Mouse (Mus musculus) liver, embryonic 14.5 days (tissue): ENCODE results near the gene Dlg1. TPM values are rescaled to one million over a fixed set of nuclear protein-coding genes. Genes with fewer than 3 reads are reported as not detected.

Experiments
- ATAC-seq: fragments of 200-750 bp; cut with Nextera tagmentation; 2 replicates; pipeline ENCODE4 v1.8.0; 2017; ENCODE audit warnings: moderate number of reproducible peaks, mild to moderate bottlenecking, moderate library complexity; ENCODE audit not compliant: insufficient read depth
- DNase-seq, 3 experiments: peaks; one replicate each; pipeline ENCODE4 v3.0.0-alpha.2; 2012 to 2013; ENCODE audit warnings: low read depth in 3 of 3, low spot score in 3 of 3
- H3K27ac ChIP-seq: fragments of 300-500 bp; sonication (generic); 2 replicates; pipeline ENCODE4 v1.5.1; 2014; ENCODE audit warnings: moderate library complexity, mild to moderate bottlenecking, control low read depth, inconsistent platforms
- H3K27me3 ChIP-seq: fragments of 300-500 bp; sonication (generic); 2 replicates; pipeline ENCODE4 v1.6.1; 2014; ENCODE audit warnings: mild to moderate bottlenecking, low read length, moderate library complexity; ENCODE audit not compliant: control insufficient read depth, insufficient read depth
- H3K36me3 ChIP-seq: fragments of 300-500 bp; sonication (generic); replicated peaks from 2 replicates; pipeline ENCODE4 v1.6.1; 2014; ENCODE audit warnings: low read depth; ENCODE audit not compliant: control insufficient read depth, insufficient read depth
- H3K4me1 ChIP-seq, 2 experiments: fragments of 200-500 bp in 1 of 2; fragments of 300-500 bp in 1 of 2; sonication (generic) in 1 of 2; replicated peaks; 2 replicates each; pipeline ENCODE4 v1.6.1; 2012 to 2014; ENCODE audit warnings: antibody characterized with exemption in 1 of 2, inconsistent platforms in 1 of 2, low read length in 1 of 2; ENCODE audit not compliant: control insufficient read depth in 2 of 2, insufficient read depth in 2 of 2
- H3K4me2 ChIP-seq: fragments of 300-500 bp; sonication (generic); 2 replicates; pipeline ENCODE4 v1.6.1; 2014; ENCODE audit warnings: low read depth, mild to moderate bottlenecking, control low read depth, moderate library complexity
- H3K4me3 ChIP-seq, 2 experiments: fragments of 200-500 bp in 1 of 2; fragments of 300-500 bp in 1 of 2; sonication (generic) in 1 of 2; 2 replicates each; pipeline ENCODE4 v1.5.1; 2012 to 2014; ENCODE audit warnings: low read depth in 2 of 2, low read length in 2 of 2, mild to moderate bottlenecking in 2 of 2, control low read depth in 1 of 2, inconsistent platforms in 1 of 2, moderate library complexity in 1 of 2; ENCODE audit not compliant: insufficient read depth in 1 of 2
- H3K9ac ChIP-seq: fragments of 300-500 bp; sonication (generic); replicated peaks from 2 replicates; pipeline ENCODE4 v1.6.1; 2014; ENCODE audit warnings: mild to moderate bottlenecking, control low read depth, moderate library complexity
- H3K9me3 ChIP-seq: fragments of 300-500 bp; sonication (generic); 2 replicates; pipeline ENCODE4 v1.6.1; 2016; ENCODE audit warnings: low read length, mixed read lengths; ENCODE audit not compliant: control insufficient read depth
- CTCF ChIP-seq: IDR thresholded peaks from 2 replicates; pipeline ENCODE4 v1.5.1; 2016; ENCODE audit warnings: antibody characterized with exemption, low read depth, control low read depth
- EP300 ChIP-seq: IDR thresholded peaks from 2 replicates; pipeline ENCODE4 v1.6.1; 2016; ENCODE audit warnings: antibody characterized with exemption, low read depth
- WGBS: fragments of 180-500 bp; shearing (Covaris S2); extraction: QIAGEN DNeasy Blood & Tissue Kit; methylation state at CpG from one replicate; pipeline ENCODE4 v1.1.7; 2014; ENCODE audit not compliant: insufficient replicate concordance; 5-methylcytosine and 5-hydroxymethylcytosine counted together
- polyA plus RNA-seq, 2 experiments: library from polyadenylated mRNA; depleted of rRNA in 1 of 2; stranded (reverse) in 1 of 2; unstranded in 1 of 2; fragments of >200 nt; fragmentation: Nextera tagmentation in 1 of 2; extraction: Ambion mirVana in 1 of 2; gene quantifications; 2 replicates each; pipeline versions ENCODE4 v1.2.1 to v1.2.3; 2012 to 2014

Dlg1 gene
- polyA plus RNA-seq, 2 experiments = 7.3 to 12.9 TPM

DNA sequence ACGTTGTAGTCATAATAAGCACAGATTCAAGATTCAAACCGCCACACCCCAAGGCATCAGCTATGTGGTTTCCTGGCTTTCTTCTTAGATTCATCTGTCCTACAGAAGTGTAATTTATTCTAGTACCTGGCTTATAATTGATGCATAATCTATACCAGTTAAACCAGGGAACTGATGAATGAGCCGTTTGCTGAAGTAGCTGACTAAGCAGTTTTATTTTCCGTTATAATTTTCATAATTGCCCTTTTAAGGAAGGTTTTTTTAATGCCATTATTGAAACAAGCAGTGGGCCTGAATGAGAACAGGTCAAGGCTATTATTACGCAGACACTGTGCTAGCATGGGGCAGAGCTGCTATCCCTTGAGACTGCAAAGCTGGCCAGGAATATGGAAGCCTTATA, 9.6 kb upstream of the Dlg1 start:
- DNase-seq (no peak), ATAC-seq (no peak)
- Histone ChIP-seq H3K4me2 (no peak overlapping the region), H3K9me3 (no peaks in the 10 kb centered on the region), H3K27ac (no peak overlapping the region), H3K27me3 (peaks cover 3% of the 10 kb centered on the region), H3K4me1 (no peaks in the 10 kb centered on the region), H3K36me3 (no peaks in the 10 kb centered on the region), H3K4me3 (no peak overlapping the region), H3K9ac (no peak overlapping the region)
- WGBS = 67% methylated on average over 5 of the region's 5 CpGs
- no peak for TF ChIP-seq EP300
- no peak for TF ChIP-seq CTCF

DNA sequence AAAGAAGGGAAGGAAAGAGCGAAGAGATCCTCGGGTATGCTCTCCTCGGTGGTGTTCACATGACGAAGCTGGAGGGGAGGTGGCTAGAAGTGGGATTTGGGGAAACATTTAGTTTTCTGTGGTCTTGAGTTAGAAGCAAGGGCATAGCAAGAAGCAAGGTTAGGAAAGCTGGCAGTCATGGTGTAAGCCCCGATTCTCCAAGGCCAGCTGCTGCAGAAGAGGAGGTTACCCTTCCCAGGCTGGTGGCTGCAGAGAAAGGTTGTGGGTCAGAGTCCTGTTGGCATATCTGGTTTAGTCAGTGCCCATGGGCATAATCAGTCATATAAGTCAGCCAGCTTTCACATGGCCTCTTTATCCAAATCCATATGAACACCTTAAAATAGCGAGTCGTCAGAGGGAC, 9.2 kb upstream of the Dlg1 start:
- Histone ChIP-seq H3K4me1 (no peaks in the 10 kb centered on the region), H3K4me3 (no peak overlapping the region), H3K9ac (no peak overlapping the region), H3K4me2 (no peak overlapping the region), H3K36me3 (no peaks in the 10 kb centered on the region), H3K27me3 (peaks cover 3% of the 10 kb centered on the region), H3K9me3 (no peaks in the 10 kb centered on the region), H3K27ac (no peak overlapping the region)
- WGBS = 74% methylated on average over 7 of the region's 7 CpGs
- TF ChIP-seq CTCF (no peak), EP300 (no peak)
- DNase-seq = no peak
- no peak for ATAC-seq

DNA sequence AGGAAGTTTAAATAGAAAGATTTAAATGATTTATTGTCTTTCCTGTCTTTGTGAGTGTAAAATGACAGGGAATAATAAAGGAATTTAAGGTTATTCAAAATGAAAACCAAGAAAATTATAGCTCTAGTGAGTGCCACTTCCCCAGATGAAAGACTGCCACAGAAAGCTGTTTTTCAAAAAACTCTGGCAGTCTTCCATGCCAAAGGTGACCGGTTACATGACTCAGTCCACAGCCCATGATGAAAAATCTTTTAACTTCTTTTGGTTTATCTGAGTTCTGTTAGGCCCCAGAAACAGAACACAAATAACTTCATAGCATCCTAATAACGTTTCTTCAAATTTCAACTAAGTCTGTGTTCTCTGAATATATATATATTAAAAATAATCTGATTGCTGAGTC, 7.7 kb upstream of the Dlg1 start:
- Histone ChIP-seq H3K4me1 (peaks cover 0 to 2% of the 10 kb centered on the region in 2 experiments; a peak in 1 of 4 replicates), H3K9me3 (no peaks in the 10 kb centered on the region), H3K4me2 (no peak overlapping the region), H3K36me3 (no peaks in the 10 kb centered on the region), H3K4me3 (no peak overlapping the region), H3K27me3 (peaks cover 7% of the 10 kb centered on the region), H3K27ac (no peak overlapping the region), H3K9ac (no peak overlapping the region)
- TF ChIP-seq EP300 (no peak), CTCF (no peak)
- ATAC-seq (no peak), DNase-seq (no peak)
- 57% methylated on average over 2 of the region's 2 CpGs for WGBS

DNA sequence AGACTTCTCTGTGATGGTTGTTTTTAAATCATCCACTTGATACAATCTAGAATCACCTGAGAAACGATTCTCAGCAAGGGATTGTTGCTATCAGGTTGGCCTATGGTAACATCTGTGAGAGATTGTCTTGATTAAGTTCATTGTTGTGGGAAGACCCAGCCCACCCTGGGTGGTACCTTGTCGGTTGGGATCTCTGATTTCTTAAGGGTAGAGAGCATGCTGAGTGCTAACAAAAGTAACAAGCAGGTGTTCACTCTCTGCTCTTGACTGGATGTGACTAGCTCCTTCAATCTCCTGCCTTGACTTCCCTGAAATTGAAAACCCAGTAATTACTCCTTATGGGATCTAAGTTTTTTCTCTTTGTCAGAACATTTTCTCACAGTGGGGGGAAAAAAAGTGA, 5.7 kb upstream of the Dlg1 start:
- TF ChIP-seq EP300 = no peak
- no peak for TF ChIP-seq CTCF
- no peak for DNase-seq

DNA sequence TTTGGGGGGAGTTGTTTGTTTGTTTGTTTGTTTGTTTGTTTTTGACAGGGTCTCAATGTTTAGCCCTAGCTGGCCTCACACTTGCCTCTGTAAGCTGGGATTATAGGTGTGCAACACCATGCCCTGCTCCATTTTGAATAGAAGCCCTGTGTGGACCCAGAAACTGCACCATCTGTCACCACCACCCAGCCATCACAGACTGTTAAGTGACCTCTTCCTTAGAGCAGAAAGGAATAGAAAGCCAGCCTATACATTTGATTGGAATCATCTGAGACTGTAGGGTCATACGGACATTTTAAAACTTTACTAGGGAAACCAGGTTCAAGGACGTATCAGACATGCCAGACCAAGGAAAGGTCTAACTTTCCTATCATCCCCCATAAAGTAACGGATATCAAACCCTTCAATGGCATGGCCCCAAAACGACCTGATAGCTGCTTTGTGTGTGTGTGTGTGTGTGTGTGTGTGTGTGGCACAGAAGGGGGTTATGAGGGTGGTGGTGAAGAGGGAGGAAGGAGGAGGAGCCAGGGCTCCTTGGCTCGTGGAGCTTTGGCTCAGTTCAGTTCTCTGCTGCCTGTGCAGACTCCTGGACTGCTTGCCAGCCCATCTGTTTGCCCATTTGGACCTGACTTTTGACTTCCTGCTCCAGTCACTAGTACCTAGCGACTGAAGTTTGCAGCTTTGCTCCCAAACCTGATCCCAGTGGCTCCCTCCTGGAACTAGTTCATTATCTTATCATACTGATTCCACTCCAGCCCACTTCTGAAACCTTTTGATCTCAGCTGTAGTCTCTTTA, 4.5 kb upstream of the Dlg1 start:
- no peak overlapping the region for H3K4me2 ChIP-seq
- ATAC-seq (no peak), DNase-seq (no peak)
- H3K27me3 ChIP-seq = peaks cover 16% of the 10 kb centered on the region
- H3K27ac ChIP-seq = no peak overlapping the region
- H3K9me3 ChIP-seq = no peaks in the 10 kb centered on the region
- 36% methylated on average over 6 of the region's 6 CpGs for WGBS
- no peak for TF ChIP-seq CTCF
- TF ChIP-seq EP300 = no peak
- H3K9ac ChIP-seq = no peak overlapping the region
- no peaks in the 10 kb centered on the region for H3K36me3 ChIP-seq
- peaks cover 0 to 8% of the 10 kb centered on the region in 2 experiments; a peak in 2 of 4 replicates for H3K4me1 ChIP-seq
- H3K4me3 ChIP-seq = no peak overlapping the region

More for the DNA sequence above, 5.7 kb upstream of the Dlg1 start:
- 10% methylated on average over 2 of the region's 2 CpGs for WGBS
- Histone ChIP-seq H3K4me3 (no peak overlapping the region), H3K4me2 (no peak overlapping the region), H3K27ac (no peak overlapping the region), H3K36me3 (no peaks in the 10 kb centered on the region), H3K9ac (no peak overlapping the region), H3K4me1 (peaks cover 0 to 3% of the 10 kb centered on the region in 2 experiments; a peak in 2 of 4 replicates), H3K27me3 (peaks cover 16% of the 10 kb centered on the region), H3K9me3 (no peaks in the 10 kb centered on the region)
- no peak for ATAC-seq
